Mouse (Mus musculus): ENCODE results near the gene Atp6v0c.

- TF ChIP-seq POLR2A (IDR thresholded peaks at IDR 0.05; ENCODE audit: control insufficient read depth in 1 of 2, insufficient read depth in 1 of 2, low read depth in 1 of 2, low read length in 2 of 2, poor library complexity in 1 of 2) (no peak), MAX (IDR thresholded peaks at IDR 0.05; ENCODE audit: low read length) (no peak), EP300 (IDR thresholded peaks at IDR 0.05; ENCODE audit: low read depth in 1 of 2, low read length in 2 of 2) (no peak), CTCF (IDR thresholded peaks at IDR 0.05 in 2 of 3, conservative IDR thresholded peaks at IDR 0.05 in 1 of 3; ENCODE audit: control insufficient read depth in 1 of 3, insufficient read depth in 1 of 3, low read depth in 2 of 3, low read length in 3 of 3, poor library complexity in 1 of 3, severe bottlenecking in 1 of 3) (no peak), USF1 (IDR thresholded peaks at IDR 0.05; ENCODE audit: low read depth, low read length) (no peak), CHD1 (IDR thresholded peaks at IDR 0.05; ENCODE audit: low read depth, low read length) (no peak), ETS1 (IDR thresholded peaks at IDR 0.05; ENCODE audit: low read depth, low read length) (no peak), MYB (IDR thresholded peaks at IDR 0.05; ENCODE audit: low read depth, low read length) (no peak), HCFC1 (IDR thresholded peaks at IDR 0.05; ENCODE audit: low read depth, low read length) (no peak), TAL1 (IDR thresholded peaks at IDR 0.05; ENCODE audit: low read length) (no peak), POLR2AphosphoS5 (IDR thresholded peaks at IDR 0.05; ENCODE audit: borderline replicate concordance, low read depth, low read length) (no peak)
Observed at GRCm38 (mm10) chr17:24167120-24167519, 2.4 kb downstream of the Atp6v0c start.

Data from MEL (cell line).